Mouse (Mus musculus) hindbrain, embryonic 12.5 days (tissue): Measurements from ENCODE around the gene Myo16. TPM values are rescaled to one million over a fixed set of nuclear protein-coding genes. Genes with fewer than 3 reads are reported as not detected.

ENCODE experiments used
- ATAC-seq: fragments of 200-750 bp; cut with Nextera tagmentation; 2 replicates; pipeline ENCODE4 v1.8.0; 2017; ENCODE audit warnings: moderate TSS enrichment; ENCODE audit not compliant: low FRiP score
- H3K27ac ChIP-seq: fragments of 300-500 bp; sonication (generic); 2 replicates; pipeline ENCODE4 v1.5.1; 2016; ENCODE audit warnings: mild to moderate bottlenecking
- H3K27me3 ChIP-seq: fragments of 300-500 bp; sonication (generic); 2 replicates; pipeline ENCODE4 v1.6.1; 2016; ENCODE audit warnings: mild to moderate bottlenecking
- H3K36me3 ChIP-seq: fragments of 300-500 bp; sonication (generic); 2 replicates; pipeline ENCODE4 v1.6.1; 2016; ENCODE audit warnings: mild to moderate bottlenecking
- H3K4me1 ChIP-seq: fragments of 300-500 bp; sonication (generic); 2 replicates; pipeline ENCODE4 v1.6.1; 2016
- H3K4me2 ChIP-seq: fragments of 300-500 bp; sonication (generic); replicated peaks from 2 replicates; pipeline ENCODE4 v1.6.1; 2016; ENCODE audit warnings: mild to moderate bottlenecking
- H3K4me3 ChIP-seq: fragments of 300-500 bp; sonication (generic); 2 replicates; pipeline ENCODE4 v1.5.1; 2016; ENCODE audit warnings: mild to moderate bottlenecking
- H3K9ac ChIP-seq: fragments of 300-500 bp; sonication (generic); 2 replicates; pipeline ENCODE4 v1.6.1; 2016; ENCODE audit warnings: mild to moderate bottlenecking, moderate library complexity
- H3K9me3 ChIP-seq: fragments of 300-500 bp; sonication (generic); replicated peaks from 2 replicates; pipeline ENCODE4 v1.6.1; 2016; ENCODE audit warnings: mild to moderate bottlenecking
- WGBS: fragments of 180-500 bp; shearing (Covaris S2); methylation state at CpG from one replicate; pipeline ENCODE4 v1.1.7; 2016; 5-methylcytosine and 5-hydroxymethylcytosine counted together
- polyA plus RNA-seq: library from polyadenylated mRNA; unstranded; fragments of >200 nt; fragmentation: Nextera tagmentation; extraction: Ambion mirVana; gene quantifications from 2 replicates; pipeline ENCODE4 v1.2.1, GENCODE M21; 2016

Myo16 gene
- polyA plus RNA-seq, 1 experiment from 2014 or later, result 4.3 TPM

DNA sequence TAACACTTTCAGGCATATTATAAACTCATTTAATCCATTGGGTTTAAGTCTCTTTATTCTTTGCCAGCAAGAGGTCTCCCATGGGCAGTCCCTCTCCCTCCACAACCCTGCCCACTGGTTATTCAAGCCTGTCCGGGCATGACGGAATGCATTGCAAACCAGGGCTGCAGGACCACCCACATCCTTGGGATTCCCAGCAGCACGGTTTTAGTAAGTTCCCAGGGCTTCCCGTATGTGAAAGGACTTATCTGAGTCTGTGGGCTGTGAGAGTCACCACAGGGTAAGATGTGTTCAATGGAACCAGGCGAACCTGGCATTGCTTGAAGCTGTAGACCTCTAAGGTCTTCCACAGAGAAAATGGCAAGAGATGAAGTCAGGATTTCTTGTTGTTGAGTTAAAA is 471.6 kb downstream of the Myo16 start:
- Histone ChIP-seq H3K36me3 (no peaks in the 10 kb centered on the region), H3K4me2 (no peak overlapping the region), H3K9ac (no peak overlapping the region), H3K4me3 (no peak overlapping the region), H3K4me1 (peaks cover 10% of the 10 kb centered on the region), H3K27ac (no peak overlapping the region), H3K9me3 (no peaks in the 10 kb centered on the region), H3K27me3 (peaks cover 4% of the 10 kb centered on the region; the same call in 1 of the 2 replicates)
- 16% methylated on average over 5 of the region's 5 CpGs for WGBS
- ATAC-seq, result peak; percentile 77

DNA sequence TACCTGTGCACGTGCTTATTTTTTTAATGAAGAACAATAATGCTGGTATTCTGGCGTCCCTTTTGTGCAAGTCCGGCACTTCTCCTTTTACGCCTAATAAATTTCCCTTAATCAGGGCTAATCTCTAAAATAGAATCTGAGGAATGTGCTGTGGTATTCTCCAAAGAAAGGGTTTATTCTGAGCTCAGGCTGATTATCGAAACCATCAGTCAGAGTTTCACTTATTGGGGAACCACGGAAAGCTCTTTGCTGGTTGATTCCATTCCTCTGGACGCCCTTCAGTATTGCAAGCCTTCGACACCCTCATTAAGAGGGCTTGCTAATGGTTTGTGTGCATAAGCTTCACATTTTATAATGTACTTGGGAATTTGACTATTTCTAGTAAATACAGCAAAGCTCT is 475.0 kb downstream of the Myo16 start:
- ATAC-seq, result no peak
- Histone ChIP-seq H3K27ac (no peak overlapping the region), H3K4me2 (no peak overlapping the region), H3K4me1 (peaks cover 17% of the 10 kb centered on the region), H3K9me3 (no peaks in the 10 kb centered on the region), H3K4me3 (no peak overlapping the region), H3K36me3 (no peaks in the 10 kb centered on the region), H3K27me3 (peaks cover 4% of the 10 kb centered on the region; the same call in 1 of the 2 replicates), H3K9ac (no peak overlapping the region)
- WGBS, result 77% methylated on average over 8 of the region's 8 CpGs

DNA sequence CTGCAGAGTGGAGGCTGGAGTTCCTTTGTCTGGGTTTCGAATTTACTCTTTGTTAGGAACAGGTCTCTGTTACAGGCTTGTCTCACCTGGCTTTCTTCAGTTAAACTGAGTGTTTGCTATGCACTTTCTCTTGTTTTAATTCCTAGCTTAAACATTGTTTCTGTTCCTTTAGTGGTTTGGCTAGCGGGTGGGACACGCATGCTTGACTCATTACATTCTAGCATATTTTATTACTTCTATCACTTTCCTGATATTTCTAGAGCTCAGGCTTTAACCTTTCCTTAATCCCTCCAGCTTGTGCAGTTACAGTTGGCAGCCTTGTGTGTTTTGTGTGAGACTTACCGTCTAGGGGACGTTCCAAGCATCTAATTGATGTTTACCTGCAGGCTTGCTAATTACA is 476.2 kb downstream of the Myo16 start:
- Histone ChIP-seq H3K9ac (no peak overlapping the region), H3K27ac (no peak overlapping the region), H3K36me3 (no peaks in the 10 kb centered on the region), H3K4me3 (no peak overlapping the region), H3K27me3 (peaks cover 4% of the 10 kb centered on the region; the same call in 1 of the 2 replicates), H3K9me3 (no peaks in the 10 kb centered on the region), H3K4me2 (no peak overlapping the region), H3K4me1 (peaks cover 26% of the 10 kb centered on the region)
- WGBS, result 52% methylated on average over 5 of the region's 5 CpGs
- ATAC-seq, result no peak

DNA sequence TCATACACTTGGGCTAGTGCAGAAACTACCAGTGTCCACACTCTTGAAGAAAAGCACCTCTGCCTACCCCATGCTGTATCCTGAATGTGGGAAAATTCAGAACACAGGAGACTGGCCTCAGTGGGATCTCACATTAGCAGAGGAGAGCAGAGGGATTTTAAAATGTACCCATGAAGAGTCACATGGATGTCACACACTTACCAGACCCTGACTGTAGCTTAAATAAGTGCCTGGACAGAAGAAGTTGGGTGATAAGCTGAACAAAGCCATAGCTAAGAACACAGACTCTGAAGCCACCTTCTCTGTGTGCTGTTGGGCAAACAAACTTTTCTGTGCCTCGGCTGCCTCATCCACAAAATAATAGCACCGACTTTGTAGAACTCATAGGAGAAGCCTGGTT is 477.3 kb downstream of the Myo16 start:
- ATAC-seq, result no peak
- Histone ChIP-seq H3K36me3 (no peaks in the 10 kb centered on the region), H3K9me3 (no peaks in the 10 kb centered on the region), H3K27ac (no peak overlapping the region), H3K4me2 (no peak overlapping the region), H3K4me3 (no peak overlapping the region), H3K27me3 (peaks cover 4% of the 10 kb centered on the region; the same call in 1 of the 2 replicates), H3K9ac (no peak overlapping the region), H3K4me1 (peaks cover 26% of the 10 kb centered on the region)
- WGBS, result 88% methylated on average over 2 of the region's 2 CpGs

DNA sequence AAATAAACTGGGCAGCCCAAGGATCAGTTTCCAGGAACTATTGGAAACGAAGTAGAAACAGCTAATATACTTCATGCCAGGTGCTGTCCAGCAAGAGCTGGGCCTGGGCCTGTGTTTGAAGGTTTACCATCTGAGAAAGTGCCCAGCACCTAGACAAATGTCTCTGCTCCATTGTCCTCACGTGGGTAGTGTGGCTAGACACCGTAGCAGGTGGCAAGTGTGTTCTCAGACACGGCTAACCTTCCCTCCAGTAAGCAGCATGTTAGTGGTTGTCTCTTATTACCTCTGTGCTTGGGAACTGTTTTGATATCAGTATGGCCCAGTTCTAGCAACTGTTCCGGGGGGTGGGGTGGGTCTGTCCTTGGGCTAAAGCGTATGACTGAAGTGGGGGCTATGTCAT is 478.9 kb downstream of the Myo16 start:
- H3K9ac ChIP-seq, result no peak overlapping the region
- H3K9me3 ChIP-seq, result no peaks in the 10 kb centered on the region
- no peak overlapping the region for H3K4me3 ChIP-seq
- no peak overlapping the region for H3K27ac ChIP-seq
- no peak for ATAC-seq
- 80% methylated on average over 6 of the region's 6 CpGs for WGBS
- H3K36me3 ChIP-seq, result no peaks in the 10 kb centered on the region
- no peak overlapping the region for H3K4me2 ChIP-seq
- H3K4me1 ChIP-seq, result peaks cover 26% of the 10 kb centered on the region
- no peaks in the 10 kb centered on the region for H3K27me3 ChIP-seq

DNA sequence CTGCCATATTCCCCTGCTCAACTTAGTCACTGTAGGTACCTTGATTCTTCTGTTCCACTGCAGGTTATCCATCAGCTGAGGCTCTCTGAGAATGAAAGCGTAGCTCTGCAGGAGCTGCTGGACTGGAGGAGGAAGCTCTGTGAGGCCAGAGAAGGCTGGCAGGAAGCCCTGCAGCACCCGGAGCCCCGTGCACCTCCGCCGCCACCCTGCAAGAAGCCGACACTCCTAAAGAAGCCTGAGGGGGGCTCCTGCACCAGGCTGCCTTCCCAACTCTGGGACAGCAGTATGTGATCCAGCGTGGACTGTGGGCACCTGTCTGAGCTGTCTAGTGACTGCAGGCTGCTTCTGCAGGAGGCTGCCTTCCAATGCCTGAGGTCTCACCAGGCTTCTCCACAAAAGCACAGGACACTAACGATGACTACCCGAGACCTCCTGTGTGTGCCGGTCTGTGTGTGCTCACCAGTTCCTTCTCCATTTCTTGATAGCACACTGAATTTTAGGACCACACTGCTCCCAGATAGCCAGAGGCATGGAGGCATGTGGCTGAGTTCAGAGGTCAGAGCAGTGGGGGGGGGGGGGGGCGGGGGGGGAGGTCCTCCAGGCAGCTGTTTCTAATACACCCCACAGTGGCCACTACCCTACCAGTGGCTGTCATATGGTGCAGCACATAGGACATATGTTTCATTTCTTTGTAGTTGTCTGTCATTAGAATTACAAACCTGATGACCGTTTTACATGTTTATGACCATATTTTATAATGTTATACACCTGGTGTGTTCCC is 479.8 kb downstream of the Myo16 start:
- Histone ChIP-seq H3K9me3 (no peaks in the 10 kb centered on the region), H3K36me3 (no peaks in the 10 kb centered on the region), H3K4me1 (peaks cover 26% of the 10 kb centered on the region), H3K27me3 (no peaks in the 10 kb centered on the region), H3K4me2 (no peak overlapping the region), H3K27ac (no peak overlapping the region), H3K4me3 (no peak overlapping the region), H3K9ac (no peak overlapping the region)
- WGBS, result 55% methylated on average over 12 of the region's 12 CpGs
- no peak for ATAC-seq

DNA sequence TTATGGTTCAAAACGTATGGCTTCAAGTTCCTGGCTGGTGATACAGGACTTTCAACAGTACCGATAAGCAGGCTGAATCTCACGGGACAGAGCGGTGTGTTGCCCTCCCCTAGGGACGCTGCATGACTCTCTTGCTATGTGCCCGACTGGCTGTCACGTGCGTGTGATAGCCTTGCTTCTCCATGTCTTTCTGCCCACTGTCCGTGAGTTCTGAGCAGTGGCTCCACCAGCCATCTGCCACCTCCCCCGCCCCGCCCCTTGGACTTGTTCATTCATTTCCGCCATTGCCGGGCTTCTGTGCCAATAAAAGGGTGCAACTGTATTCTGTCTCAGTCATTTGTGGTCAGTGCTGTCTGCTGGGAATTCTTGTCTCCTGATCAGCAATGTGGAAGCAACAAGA is 480.7 kb downstream of the Myo16 start:
- Histone ChIP-seq H3K4me1 (peaks cover 23% of the 10 kb centered on the region), H3K4me2 (no peak overlapping the region), H3K4me3 (no peak overlapping the region), H3K36me3 (no peaks in the 10 kb centered on the region), H3K9me3 (no peaks in the 10 kb centered on the region), H3K27me3 (no peaks in the 10 kb centered on the region), H3K9ac (no peak overlapping the region), H3K27ac (no peak overlapping the region)
- ATAC-seq, result peak; percentile 75
- WGBS, result 53% methylated on average over 13 of the region's 13 CpGs

DNA sequence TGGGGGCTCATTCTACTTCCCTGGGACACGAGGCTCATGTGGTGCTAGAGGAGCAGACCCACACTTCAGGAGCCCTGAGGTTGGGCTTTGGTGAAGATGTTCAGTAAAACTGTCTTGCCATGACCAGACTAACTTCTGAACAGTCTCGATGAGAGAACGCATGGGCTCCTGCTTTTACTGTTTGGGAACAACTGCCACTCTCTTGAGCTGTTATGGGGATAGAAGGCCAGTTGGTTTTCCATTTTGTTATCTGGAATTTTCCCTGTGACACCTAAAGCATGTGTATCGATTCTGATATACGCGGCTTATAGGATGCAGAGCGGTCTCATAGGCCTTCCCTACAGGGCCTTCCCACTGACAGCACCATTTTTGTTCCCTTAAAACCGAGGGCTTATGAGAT is 485.2 kb downstream of the Myo16 start:
- Histone ChIP-seq H3K27me3 (no peaks in the 10 kb centered on the region), H3K4me2 (no peak overlapping the region), H3K9me3 (no peaks in the 10 kb centered on the region), H3K9ac (no peak overlapping the region), H3K4me1 (peaks cover 11% of the 10 kb centered on the region), H3K27ac (no peak overlapping the region), H3K4me3 (no peak overlapping the region), H3K36me3 (no peaks in the 10 kb centered on the region)
- ATAC-seq, result no peak
- 93% methylated on average over 8 of the region's 8 CpGs for WGBS

DNA sequence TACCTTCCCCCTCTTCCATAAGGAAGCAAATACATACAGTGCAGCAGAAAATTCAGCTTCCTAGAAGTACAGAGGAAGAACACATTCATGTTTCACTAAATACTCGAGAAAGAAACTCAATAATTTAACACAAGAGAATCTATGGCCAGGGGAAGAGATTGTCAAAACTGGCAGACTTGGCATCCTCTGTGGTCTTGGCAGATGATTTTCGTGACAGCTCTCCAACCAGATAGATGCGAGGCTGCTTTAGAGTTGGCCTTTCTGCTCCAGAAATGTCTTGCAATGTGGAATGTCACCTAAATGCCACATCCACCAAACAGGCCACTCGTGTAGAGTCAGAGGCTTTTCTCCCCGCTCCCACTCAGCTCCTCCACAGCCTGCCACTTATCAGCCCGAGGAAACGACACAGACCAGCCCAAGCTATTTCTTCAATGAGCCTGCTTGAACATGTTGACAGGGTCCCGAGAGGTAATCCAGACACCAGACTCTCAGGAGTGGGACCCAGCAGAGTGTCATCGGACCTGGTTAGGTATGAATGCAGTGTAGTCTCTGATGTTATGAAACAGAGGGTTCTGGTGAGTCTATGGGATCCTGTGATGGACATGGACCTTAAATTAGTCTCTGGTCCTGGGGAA is 486.6 kb downstream of the Myo16 start:
- Histone ChIP-seq H3K27me3 (no peaks in the 10 kb centered on the region), H3K9me3 (no peaks in the 10 kb centered on the region), H3K27ac (no peak overlapping the region), H3K9ac (no peak overlapping the region), H3K36me3 (no peaks in the 10 kb centered on the region), H3K4me3 (no peak overlapping the region), H3K4me1 (peaks cover 7% of the 10 kb centered on the region), H3K4me2 (no peak overlapping the region)
- 87% methylated on average over 9 of the region's 9 CpGs for WGBS
- ATAC-seq, result no peak

DNA sequence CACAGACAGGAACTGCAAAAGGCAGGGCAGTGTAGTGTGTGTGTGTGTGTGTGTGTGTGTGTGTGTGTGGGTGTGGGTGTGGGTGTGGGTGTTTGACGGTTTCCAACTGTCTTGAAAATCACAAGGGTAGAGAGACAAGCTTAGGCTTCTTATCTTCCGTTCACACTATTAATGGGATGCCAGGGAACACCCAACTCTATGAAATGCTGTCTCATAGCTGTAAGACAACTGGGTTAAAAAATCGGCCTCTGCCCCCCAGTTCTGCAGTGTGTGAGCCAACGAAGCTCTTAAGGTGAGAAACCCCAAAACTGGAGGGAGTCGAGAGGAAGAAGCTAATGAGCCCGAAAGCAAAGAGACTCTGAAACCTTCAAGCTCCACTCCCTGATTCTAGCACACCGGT is 487.1 kb downstream of the Myo16 start:
- H3K27me3 ChIP-seq, result no peaks in the 10 kb centered on the region
- no peaks in the 10 kb centered on the region for H3K9me3 ChIP-seq
- 79% methylated on average over 7 of the region's 7 CpGs for WGBS
- no peak overlapping the region for H3K9ac ChIP-seq
- H3K4me2 ChIP-seq, result no peak overlapping the region
- peaks cover 7% of the 10 kb centered on the region for H3K4me1 ChIP-seq
- no peak for ATAC-seq
- H3K36me3 ChIP-seq, result no peaks in the 10 kb centered on the region
- H3K4me3 ChIP-seq, result no peak overlapping the region
- H3K27ac ChIP-seq, result no peak overlapping the region

DNA sequence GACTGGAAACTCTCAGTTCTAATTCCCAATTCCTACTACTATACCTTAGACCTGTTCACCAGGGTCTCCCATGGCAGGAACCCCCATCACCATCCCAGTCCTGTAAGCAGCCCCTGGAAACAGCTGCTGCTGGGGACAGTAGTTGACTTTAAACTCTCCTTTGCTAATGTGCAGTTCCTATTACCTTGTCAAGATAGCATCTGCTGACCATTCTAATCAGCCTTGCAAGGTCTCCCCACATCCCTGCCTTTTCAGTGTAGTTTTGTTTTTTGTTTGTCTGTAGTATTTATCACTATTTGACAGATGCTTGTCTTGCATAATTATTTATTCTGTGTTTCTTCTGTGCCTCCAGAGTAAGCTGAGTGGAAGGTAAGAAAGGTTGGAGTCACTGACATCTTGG is 487.6 kb downstream of the Myo16 start:
- Histone ChIP-seq H3K36me3 (no peaks in the 10 kb centered on the region), H3K4me1 (peaks cover 7% of the 10 kb centered on the region), H3K4me2 (no peak overlapping the region), H3K27me3 (no peaks in the 10 kb centered on the region), H3K27ac (no peak overlapping the region), H3K9ac (no peak overlapping the region), H3K9me3 (no peaks in the 10 kb centered on the region), H3K4me3 (no peak overlapping the region)
- ATAC-seq, result no peak

DNA sequence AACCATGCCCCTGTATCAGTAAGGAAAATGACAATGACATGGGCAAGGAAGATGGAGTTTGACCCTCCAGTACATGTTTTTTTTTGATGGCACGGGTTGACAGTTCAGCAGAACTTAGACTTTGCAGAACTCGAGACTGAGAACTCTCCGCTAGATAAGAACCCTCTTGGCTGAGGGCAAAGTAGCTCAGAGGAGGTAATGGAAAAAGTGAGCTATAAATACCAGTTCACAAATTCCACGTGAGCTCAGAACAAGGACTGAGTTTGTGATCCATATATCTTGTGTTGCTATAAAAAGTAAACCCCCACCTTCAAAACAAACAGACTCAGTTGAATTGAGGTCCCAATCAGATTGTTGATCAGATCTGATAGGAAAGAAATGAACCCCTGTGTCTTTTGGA is 489.5 kb downstream of the Myo16 start:
- Histone ChIP-seq H3K4me2 (no peak overlapping the region), H3K4me3 (no peak overlapping the region), H3K9me3 (no peaks in the 10 kb centered on the region), H3K27ac (no peak overlapping the region), H3K9ac (no peak overlapping the region), H3K27me3 (no peaks in the 10 kb centered on the region), H3K36me3 (no peaks in the 10 kb centered on the region), H3K4me1 (peaks cover 7% of the 10 kb centered on the region)
- 87% methylated on average over 4 of the region's 4 CpGs for WGBS
- ATAC-seq, result no peak

DNA sequence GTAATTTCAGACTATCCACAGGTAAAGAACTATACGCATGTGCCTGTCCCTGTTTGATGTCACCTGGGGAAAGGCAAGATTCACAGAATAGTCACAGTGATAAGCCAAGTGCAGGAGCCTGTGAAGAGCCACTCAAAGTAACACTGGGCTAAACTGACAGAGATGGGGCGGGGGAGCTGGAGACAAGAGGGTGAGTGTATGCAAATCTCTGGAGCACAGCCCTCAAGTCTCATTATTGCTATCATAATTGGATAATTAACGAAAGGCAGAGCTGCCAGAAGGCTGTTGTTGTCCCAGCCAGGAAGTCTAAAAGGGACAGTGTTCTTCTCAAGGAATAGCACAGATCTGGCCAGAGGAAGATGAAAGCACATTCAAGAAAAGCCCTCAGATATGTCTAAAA is 490.8 kb downstream of the Myo16 start:
- H3K4me2 ChIP-seq, result no peak overlapping the region
- no peaks in the 10 kb centered on the region for H3K27me3 ChIP-seq
- peaks cover 7% of the 10 kb centered on the region for H3K4me1 ChIP-seq
- H3K4me3 ChIP-seq, result no peak overlapping the region
- no peak overlapping the region for H3K9ac ChIP-seq
- no peak overlapping the region for H3K27ac ChIP-seq
- no peaks in the 10 kb centered on the region for H3K36me3 ChIP-seq
- no peaks in the 10 kb centered on the region for H3K9me3 ChIP-seq
- 63% methylated on average over 3 of the region's 3 CpGs for WGBS
- peak; percentile 73 for ATAC-seq
